Mouse (Mus musculus) Patski (cell line): Measurements from ENCODE around the gene Cyp2b10. TPM values are rescaled to one million over a fixed set of nuclear protein-coding genes. Genes with fewer than 3 reads are reported as not detected.
"Not testable (repeated sequence)": the region's sequence is repeated elsewhere in the genome, so short reads cannot be mapped to it uniquely, and the experiment has no call there.

Experiments used
- ATAC-seq: fragments of 100-300 bp; one replicate; pipeline ENCODE4 v1.8.0; 2021
- CTCF ChIA-PET: fragments of 350-600 bp; sonication (Branson Sonifier 250); formaldehyde crosslinking; loops from one replicate; lab custom pipeline; 2022; ENCODE audit warnings: inconsistent platforms; lab: Charles Lee
- POLR2A ChIA-PET: fragments of 350-600 bp; sonication (Branson Sonifier 250); formaldehyde crosslinking; loops from one replicate; lab custom pipeline; 2022; ENCODE audit warnings: antibody characterized with exemption, inconsistent platforms; lab: Charles Lee
- DNase-seq: peaks from one replicate; pipeline ENCODE4 v3.0.0-alpha.2; 2011; ENCODE audit warnings: low read depth, low spot score
- H3K27me3 ChIP-seq: fragments of 371-371 bp; one replicate; pipeline ENCODE4 v1.5.1; 2021
- CTCF ChIP-seq: fragments of 100-300 bp; IDR thresholded peaks from one replicate; pipeline ENCODE4 v1.5.1; 2021
- in situ Hi-C: fragments of 300-500 bp; cut with MboI; formaldehyde crosslinking; loops from 3 replicates; pipeline ENCODE4 v1.11.1; 2018; ENCODE audit warnings: low pct_unique_long_range_greater_than_20kb, mixed read lengths
- polyA plus RNA-seq: library from polyadenylated mRNA; unstranded; gene quantifications from one replicate; pipeline ENCODE4 v1.2.3, GENCODE M21; 2021

Cyp2b10 gene
- polyA plus RNA-seq, result not detected

- ChIA-PET POLR2A (no interaction called here), CTCF (no interaction called here)
- DNase-seq, result no peak
- in situ Hi-C loops, result no loop called here
- TF ChIP-seq CTCF, result no peak
- H3K27me3 ChIP-seq, result peaks cover 4% of the 10 kb centered on the region
- no peak for ATAC-seq
Observed at GRCm38 (mm10) chr7:25897411-25897810, at the start of gene Cyp2b10. TSS of gene Cyp2b10 (plus strand) at chr7:25897620.

DNA sequence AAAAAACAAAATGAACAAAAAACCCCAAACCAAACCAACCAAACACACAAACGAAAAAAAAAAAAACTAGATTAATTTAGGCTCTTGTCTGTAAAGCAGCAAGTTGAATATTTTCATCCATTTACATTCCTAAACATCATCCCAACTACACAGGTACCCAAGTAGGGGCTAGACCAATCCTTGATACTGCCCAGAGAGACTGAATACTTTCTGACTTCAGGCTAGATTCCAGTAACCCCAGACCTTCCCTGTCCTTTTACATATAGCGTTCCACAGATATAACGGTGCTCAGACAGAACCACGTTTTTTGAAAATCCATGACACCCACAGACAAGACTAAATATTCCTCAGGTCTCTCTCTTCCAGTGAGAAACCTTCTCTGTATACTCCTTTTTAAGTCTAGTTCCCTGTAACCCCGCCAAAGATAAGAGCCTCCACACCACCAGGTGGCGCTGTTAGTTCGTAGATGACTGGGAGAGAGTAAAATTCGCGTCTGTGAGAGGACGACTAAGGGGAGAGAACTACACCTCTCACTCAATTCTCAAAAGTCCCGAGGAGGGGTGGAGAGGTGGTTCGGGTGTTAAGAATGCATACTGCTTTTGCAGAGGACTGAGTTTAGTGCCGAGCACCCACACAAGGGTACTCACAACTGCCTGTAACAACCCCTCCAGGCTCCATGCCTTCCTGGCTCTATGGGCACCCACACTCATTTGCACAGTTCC, 49.5 kb upstream of the Cyp2b10 start:
- H3K27me3 ChIP-seq, result no peaks in the 10 kb centered on the region
- ATAC-seq, result peak; percentile 60
- CTCF ChIA-PET, result no interaction called here
- peak; percentile 71 for TF ChIP-seq CTCF
- no peak for DNase-seq
- in situ Hi-C loops, result no loop called here
- POLR2A ChIA-PET, result no interaction called here

GRCm38 (mm10) chr7:25848444-25848812, 49.0 kb upstream of the Cyp2b10 start:
- DNase-seq (no peak), ATAC-seq (no peak)
- no peaks in the 10 kb centered on the region for H3K27me3 ChIP-seq
- CTCF ChIA-PET, result interaction anchor here (1.3 kb wide), 1 partner anchor 13 kb away, joined by 4 read pairs; no protein-coding TSS in a partner anchor
- no peak for TF ChIP-seq CTCF
- in situ Hi-C loops, result no loop called here
- POLR2A ChIA-PET, result no interaction called here

GRCm38 (mm10) chr7:25855082-25855481, 42.3 kb upstream of the Cyp2b10 start:
- DNase-seq (no peak), ATAC-seq (peak; percentile 80)
- POLR2A ChIA-PET, result interaction anchor here (0.6 to 0.9 kb wide), 2 partner anchors 33 to 46 kb away, joined by 3 read pairs; no protein-coding TSS in a partner anchor
- in situ Hi-C loops, result loop anchor here (5.0 kb wide), 1 partner anchor 47 kb away; no protein-coding TSS in a partner anchor
- TF ChIP-seq CTCF, result peak; percentile 96
- no peaks in the 10 kb centered on the region for H3K27me3 ChIP-seq
- CTCF ChIA-PET, result interaction anchor here (0.7 to 1.6 kb wide), 10 partner anchors 9 to 52 kb away, joined by 3 to 5 read pairs (median 4); no protein-coding TSS in a partner anchor

- ChIA-PET POLR2A (no interaction called here), CTCF (no interaction called here)
- ATAC-seq (no peak), DNase-seq (no peak)
- in situ Hi-C loops, result loop anchor here (5.0 kb wide), 1 partner anchor 42 kb away; no protein-coding TSS in a partner anchor
- H3K27me3 ChIP-seq, result no peaks in the 10 kb centered on the region
- peak; percentile 48 for TF ChIP-seq CTCF
Observed at GRCm38 (mm10) chr7:25859962-25860870, 37.2 kb upstream of the Cyp2b10 start.

- CTCF ChIA-PET, result no interaction called here
- H3K27me3 ChIP-seq, result no peaks in the 10 kb centered on the region
- TF ChIP-seq CTCF, result no peak
- POLR2A ChIA-PET, result no interaction called here
- DNase-seq (no peak), ATAC-seq (no peak)
- in situ Hi-C loops, result no loop called here
Observed at GRCm38 (mm10) chr7:25862365-25862764, 35.1 kb upstream of the Cyp2b10 start.

- in situ Hi-C loops, result no loop called here
- TF ChIP-seq CTCF, result no peak
- no peak for DNase-seq
- POLR2A ChIA-PET, result no interaction called here
- no peak for ATAC-seq
- no peaks in the 10 kb centered on the region for H3K27me3 ChIP-seq
- CTCF ChIA-PET, result no interaction called here
Observed at GRCm38 (mm10) chr7:25863756-25864155, 33.7 kb upstream of the Cyp2b10 start.

DNA sequence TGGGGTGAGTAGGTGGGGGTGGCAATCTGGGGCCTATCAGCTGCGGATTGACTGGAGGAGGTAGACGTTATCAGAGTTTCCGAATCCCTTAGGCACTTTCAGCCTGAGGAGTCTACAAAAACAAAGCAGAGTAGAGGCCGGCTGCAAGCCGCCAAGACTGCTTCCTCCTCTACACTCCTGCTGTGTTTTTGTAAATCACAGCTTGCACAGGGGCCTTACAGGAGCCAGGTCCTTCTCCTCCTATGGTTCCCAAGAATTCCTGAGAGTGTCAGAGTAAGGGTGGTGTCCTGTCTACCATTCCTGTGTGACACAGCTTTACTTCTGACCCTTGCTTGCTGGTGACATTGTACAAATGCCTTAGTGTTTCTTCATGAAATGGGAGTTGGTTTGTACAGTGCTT, 32.6 kb upstream of the Cyp2b10 start:
- POLR2A ChIA-PET, result no interaction called here
- TF ChIP-seq CTCF, result no peak
- in situ Hi-C loops, result no loop called here
- no peak for DNase-seq
- H3K27me3 ChIP-seq, result no peaks in the 10 kb centered on the region
- CTCF ChIA-PET, result no interaction called here
- no peak for ATAC-seq

DNA sequence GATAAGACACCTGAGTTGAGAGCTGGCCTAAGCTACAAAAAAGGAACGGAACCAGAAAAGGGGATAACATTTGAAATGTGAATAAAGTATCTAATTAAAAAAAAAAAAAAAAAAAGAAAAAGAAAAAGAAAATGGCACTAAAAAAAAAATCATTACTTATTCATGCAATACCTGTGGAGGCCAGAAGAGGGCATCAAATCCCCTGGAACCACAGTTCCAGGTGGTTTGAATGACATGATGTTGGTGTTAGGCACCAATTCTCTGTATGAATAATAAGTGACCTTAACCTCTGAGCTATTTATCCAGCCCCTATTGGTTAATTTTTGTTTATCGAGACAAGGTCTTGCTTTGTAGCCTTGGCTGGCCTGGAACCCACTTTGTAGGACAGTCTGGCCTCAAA, 27.6 kb upstream of the Cyp2b10 start:
- peak; percentile 58 for TF ChIP-seq CTCF
- in situ Hi-C loops, result no loop called here
- ChIA-PET POLR2A (no interaction called here), CTCF (no interaction called here)
- no peaks in the 10 kb centered on the region for H3K27me3 ChIP-seq
- DNase-seq (no peak), ATAC-seq (no peak)

- in situ Hi-C loops, result no loop called here
- no peak for TF ChIP-seq CTCF
- ChIA-PET CTCF (no interaction called here), POLR2A (no interaction called here)
- no peaks in the 10 kb centered on the region for H3K27me3 ChIP-seq
- ATAC-seq (no peak), DNase-seq (no peak)
Observed at GRCm38 (mm10) chr7:25872624-25873023, 24.8 kb upstream of the Cyp2b10 start.

DNA sequence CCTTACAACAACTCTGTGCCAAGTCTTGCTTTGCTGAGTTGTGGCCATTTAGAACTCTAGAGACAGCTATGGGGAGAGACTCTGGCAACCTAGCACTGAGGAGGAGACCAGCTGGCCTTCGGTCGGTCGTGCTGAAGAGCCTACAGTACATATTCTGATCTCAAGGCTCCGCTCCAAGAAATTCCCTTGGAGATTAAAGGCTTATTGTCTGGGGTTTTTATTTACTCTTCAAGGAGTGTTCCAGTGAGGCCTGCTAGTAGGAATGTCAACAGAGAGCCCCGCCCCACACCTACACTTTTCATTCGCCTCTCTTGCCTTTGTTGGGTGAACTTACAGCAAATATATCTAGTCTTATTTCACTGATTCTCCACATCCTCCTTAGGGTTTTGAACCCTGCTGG, 18.7 kb upstream of the Cyp2b10 start:
- H3K27me3 ChIP-seq, result no peaks in the 10 kb centered on the region
- POLR2A ChIA-PET, result no interaction called here
- in situ Hi-C loops, result no loop called here
- TF ChIP-seq CTCF, result no peak
- ATAC-seq (no peak), DNase-seq (no peak)
- CTCF ChIA-PET, result no interaction called here

DNA sequence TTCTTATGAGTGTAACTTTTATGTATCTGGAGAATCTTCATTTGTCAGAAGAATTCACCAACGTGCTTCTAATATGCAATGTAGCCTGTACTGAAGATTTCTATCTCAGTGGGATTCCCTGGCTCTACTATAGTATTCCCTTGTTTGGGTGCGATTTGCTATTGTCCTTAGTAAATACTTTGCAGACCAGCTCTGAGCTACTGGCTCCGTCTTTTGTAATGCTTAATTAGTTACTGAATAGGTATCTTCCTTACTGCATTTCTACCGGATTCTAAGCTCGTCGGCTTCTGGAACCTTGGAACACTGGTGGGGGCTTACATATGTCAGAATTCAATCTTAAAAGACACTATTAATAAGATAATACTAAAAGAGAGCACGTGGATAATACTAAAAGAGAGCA, 16.7 kb upstream of the Cyp2b10 start:
- H3K27me3 ChIP-seq, in situ Hi-C loops, POLR2A ChIA-PET, DNase-seq, CTCF ChIA-PET, ATAC-seq: not testable (repeated sequence)
